Mouse (Mus musculus) ovary, postnatal 10 days (tissue): ENCODE data around the gene Gm11992.

Experiments used
- DNase-seq: peaks from one replicate; pipeline ENCODE4 v3.0.0; 2022; ENCODE audit warnings: low spot score

Gene Gm11992

DNA sequence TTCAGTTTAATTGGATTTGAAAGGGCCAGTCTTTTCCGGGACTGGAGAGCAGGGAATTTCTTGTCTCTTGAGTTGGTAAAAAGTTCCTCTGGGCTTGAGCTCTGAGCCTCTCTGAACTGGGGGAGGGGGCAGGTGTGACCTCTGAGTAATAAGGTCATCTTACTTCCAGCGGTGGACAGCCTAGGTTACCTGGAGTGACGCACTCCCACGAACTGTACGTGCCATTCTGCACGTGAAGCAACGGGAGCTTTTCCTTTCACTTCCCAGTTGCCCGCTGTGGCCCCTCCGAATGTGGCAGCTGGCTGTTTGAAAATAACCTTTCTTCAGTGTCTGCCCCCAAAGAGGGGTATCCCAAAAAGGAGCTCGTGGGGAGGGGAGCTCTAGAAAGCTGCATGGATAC, 67.7 kb downstream of the Gm11992 start:
- no peak for DNase-seq

DNA sequence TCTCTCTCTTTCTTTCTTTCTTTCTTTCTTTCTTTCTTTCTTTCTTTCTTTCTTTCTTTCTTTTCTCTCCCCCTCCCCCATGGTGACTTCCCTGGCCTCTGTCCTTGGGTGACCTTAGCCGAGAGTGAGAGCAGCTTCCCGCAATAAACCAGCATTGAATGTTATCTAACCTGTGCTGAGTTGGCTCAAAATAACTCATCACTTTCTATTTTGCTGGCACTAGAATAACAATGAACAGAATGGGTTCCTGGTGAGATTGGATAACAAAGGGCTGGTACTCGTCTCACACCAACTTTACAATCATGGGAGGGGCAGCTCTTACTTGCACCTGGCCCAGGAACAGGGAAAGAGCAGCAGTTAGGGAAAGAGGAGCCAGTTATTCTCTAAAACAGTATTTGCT, 68.5 kb downstream of the Gm11992 start:
- no peak for DNase-seq

- no peak for DNase-seq
Measured at GRCm38 (mm10) chr11:9117358-9118049, 69.1 kb downstream of the Gm11992 start.

GRCm38 (mm10) chr11:9118050-9118420, 69.6 kb downstream of the Gm11992 start, which contains the start of gene Upp1:
Gene Upp1 (plus strand): TSS chr11:9118103.
- DNase-seq = no peak

- DNase-seq = no peak
Measured at GRCm38 (mm10) chr11:9118421-9119121, 70.2 kb downstream of the Gm11992 start.
